Mouse (Mus musculus) urinary bladder, postnatal 4 days (tissue): ENCODE data around the gene Kcnk1.

Source experiments
- DNase-seq, 2 experiments: peaks; one replicate each; pipeline ENCODE4 v3.0.0; 2021 to 2022; ENCODE audit warnings: low spot score in 2 of 2

The Kcnk1 gene

DNA sequence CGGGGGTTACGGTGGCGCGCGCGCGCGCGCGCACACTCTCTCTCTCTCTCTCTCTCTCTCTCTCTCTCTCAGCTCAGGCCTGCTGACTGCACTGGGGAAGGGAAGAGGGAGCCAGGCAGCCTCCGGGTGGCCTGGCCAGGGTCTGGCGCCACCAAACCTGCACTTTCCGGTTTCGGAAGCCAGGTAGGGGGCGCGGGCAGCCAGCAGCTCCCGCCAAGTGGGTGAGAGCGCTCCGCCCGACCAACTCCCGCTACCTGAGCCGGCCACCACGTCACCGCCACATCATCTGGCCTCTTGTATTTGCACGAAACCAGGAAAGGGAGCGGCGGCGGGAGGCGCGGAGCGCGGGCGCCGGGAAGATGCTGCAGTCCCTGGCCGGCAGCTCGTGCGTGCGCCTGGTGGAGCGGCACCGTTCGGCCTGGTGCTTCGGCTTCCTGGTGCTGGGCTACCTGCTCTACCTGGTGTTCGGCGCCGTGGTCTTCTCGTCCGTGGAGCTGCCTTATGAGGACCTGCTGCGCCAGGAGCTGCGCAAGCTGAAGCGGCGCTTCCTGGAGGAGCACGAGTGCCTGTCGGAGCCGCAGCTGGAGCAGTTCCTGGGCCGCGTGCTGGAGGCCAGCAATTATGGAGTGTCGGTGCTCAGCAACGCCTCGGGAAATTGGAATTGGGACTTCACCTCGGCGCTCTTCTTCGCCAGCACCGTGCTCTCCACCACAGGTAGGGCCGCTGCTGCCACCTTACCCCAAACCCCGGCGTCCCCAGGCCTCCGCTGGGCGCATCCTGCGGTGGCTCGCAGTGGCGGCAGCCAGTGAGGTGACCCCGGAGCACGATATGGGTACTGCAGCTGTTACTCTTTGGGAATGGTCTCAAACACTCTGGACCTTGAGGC is at the start of gene Kcnk1:
Gene Kcnk1 (plus strand): TSS at position 70 of the 886 bp plus-strand sequence.
- peak; percentile 69 to 73 for DNase-seq

DNA sequence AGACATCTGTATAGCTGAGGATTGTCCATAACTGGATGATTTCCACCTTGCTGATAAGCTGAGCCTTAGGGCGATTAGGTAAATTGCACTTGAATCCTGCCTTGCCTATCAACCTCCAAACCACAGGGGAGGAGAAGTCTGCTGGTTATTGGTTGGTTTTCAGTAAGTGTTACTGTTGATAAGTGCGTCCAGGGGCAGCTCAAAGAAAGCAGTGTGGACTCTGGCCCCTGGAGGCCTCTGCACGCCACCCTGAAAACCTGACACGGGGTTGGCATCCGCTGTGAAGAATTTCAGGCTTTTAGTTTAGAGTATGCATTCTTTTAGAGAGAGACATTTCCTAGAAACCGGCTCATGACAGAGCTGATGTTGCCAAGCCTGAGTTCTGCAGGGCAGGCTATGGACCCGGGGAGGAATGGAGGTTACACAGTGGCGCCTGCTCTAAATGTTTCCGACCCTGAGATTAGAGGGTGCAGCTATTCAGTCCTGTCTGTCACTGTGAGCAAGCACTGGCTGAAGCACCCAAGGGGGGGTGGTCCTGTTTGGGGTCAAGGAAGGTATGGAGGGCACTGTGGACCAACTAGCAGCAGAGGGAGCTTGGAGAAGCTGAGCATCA is 46.2 kb upstream of the Kcnk1 start:
- DNase-seq = no peak

DNA sequence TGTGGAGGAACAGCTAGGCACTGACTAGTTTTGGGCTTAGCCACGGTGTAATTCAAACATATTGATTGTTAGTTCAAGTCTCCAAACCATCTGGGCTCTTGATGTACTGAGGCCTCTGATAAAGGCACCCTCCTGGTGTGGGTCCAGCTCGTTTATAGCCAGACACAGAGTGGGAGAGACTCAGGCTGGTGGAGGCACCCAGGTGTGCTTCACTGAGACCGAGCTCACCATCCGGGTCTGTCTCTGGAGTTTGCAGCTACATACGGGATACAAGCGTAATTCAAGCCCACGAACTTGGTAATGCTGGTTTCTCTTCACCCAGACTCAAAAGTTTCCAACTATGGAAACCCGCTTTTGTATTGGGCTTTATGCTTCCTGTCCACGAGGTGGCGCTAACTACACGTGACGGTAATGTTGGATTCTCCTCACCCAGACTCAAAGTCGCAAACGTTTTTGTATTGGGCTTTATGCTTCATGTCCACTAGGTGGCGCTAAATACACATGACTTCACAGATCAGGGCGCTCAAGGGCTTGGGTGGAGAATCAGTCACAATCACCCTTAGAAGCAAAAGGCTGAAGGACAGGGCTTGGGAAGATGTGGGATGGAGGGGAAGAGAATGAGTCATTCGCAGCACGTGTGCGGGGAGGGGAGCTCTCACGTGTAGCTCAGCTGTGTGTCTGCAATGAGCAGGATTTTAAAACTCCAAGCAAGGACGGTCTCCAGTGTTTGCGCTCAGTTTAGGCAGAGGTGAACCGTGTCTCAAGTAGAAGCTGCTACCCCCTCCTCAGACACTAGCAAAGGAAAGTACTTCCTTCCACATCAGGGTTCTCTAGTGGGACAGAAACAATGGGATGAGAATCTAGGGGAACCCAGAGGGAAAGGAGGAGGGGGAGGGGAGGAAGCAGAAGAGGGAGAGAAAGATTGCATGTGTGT is 44.7 kb upstream of the Kcnk1 start:
- peak; percentile 69 to 83 for DNase-seq

DNA sequence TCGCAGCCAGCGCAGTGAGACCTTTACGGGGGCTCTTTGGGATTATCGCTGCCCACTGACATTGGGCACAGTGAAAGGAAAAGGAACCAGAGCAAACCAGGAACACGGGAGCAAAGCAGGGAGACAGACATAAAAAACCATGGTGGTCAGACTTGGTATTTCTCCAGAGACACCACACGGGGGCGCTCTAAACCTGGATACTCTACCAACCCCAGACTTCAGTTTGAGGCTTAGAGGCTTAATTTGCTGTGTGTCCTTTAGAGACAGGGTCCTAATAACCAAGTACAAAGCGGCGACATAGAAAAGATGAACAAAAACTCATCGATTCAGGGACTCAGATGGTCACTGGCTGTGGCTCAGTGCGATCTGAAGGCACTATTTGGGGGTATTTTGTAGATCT is 39.3 kb upstream of the Kcnk1 start:
- no peak for DNase-seq

DNA sequence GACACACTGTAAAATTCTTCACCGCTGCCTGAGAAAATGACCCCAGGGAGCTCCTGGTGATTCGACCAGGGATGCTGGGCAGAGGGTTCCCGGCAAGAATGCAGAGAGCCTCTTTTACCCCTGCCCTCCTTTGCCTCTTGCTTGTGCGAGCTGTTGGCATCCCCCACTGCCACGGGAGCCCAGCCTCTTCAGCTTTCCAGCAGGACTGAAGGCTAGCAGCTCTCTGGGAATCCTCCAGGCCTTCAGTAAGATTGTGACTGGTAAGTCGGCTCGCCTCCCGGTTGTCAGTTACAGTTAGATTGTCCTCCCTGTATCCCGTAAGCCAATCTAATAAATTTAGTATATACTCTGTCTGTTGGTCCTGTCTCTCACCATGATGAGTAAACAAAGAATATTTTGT is 38.2 kb upstream of the Kcnk1 start:
- no peak for DNase-seq

DNA sequence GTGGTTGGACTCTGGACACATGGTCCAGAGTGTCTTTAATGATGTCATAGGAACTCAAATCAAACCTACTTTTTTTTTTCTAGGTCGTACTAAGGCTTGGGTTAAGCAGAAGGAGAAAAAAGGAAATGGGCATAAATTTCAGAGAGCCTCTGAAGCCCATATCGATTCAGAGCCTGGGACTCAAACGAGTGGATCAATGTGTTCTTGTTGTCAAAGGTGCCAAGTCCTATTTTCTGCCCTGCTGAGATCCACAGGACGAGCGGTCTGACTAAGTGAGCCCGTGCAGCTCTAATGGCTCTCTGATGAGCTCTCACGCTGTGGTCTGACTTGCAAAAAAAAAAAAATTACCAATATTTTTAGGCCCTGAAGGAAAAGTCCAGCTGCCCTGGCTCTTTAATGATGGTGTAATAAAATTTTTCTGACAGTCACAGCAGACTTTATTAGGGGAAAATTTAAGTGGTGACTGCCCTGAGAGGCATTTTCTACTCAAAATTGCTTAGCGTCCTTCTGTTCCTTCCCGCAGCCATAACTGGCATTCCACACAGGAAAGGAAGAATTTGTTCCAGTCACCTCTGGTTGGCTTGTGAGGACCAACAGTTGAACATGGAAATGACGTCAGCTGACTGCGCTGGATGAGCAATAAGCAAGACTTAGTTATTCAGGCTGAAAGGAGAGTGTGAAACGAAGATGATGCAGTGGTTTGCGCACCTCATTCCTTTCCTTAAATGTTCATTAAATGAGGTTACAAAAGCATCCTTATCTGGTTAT is 37.6 kb upstream of the Kcnk1 start:
- no peak for DNase-seq

DNA sequence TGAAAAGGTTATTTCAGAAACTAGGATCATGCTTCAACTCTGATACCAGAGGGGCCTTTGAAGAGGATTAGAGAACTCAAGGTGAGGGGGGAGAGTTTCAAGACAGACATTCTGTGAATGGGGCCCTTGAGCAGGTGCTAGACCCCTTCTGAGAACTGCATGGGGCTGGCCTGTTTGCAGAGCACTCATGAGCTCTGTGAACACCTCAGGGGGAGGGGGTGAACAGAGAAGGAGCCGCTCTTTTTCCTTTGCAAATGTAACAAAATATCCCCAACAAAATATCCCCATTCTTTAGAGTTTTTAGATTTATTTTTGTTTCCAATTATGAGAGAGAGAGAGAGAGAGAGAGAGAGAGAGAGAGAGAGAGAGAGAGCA is 37.0 kb upstream of the Kcnk1 start:
- no peak for DNase-seq

DNA sequence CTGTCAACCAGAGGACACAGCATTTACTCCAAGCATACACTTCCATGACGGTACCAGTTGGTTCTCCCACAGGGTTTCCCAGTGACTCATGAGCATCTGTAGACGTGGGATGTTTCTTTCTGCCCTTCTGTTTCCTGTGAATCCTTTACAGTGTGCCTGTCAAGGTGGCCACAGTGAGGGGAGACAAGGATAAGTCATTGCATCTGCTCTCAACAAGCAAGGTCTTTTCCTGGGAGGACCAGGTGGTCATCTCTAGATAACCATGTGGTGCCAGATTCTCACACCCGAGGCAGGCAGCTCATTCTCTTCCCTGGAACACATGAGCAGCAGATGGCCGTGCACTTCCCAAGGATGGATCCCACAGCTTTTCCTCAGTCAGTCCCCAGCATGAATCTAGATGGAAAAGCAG is 35.6 kb upstream of the Kcnk1 start:
- DNase-seq = no peak

DNA sequence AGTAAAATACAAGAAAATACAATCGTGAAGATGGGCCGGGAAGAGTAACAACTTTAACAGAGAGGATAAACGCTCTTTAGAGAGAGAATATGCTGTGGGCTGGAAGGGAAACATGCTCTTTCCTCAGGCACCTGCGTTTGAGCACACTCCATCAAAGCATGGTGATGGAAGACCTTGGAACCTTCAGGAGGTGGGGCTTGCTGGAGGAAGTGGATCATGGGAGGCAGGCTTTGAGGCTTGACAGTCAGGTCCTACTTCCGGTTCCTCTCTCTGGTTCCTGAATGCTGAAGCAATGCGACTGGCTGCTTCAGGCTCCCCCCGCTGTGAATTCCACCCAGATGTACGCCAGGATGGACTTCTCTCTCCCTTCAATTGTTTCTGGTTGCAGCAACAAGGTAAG is 34.9 kb upstream of the Kcnk1 start:
- DNase-seq = no peak

DNA sequence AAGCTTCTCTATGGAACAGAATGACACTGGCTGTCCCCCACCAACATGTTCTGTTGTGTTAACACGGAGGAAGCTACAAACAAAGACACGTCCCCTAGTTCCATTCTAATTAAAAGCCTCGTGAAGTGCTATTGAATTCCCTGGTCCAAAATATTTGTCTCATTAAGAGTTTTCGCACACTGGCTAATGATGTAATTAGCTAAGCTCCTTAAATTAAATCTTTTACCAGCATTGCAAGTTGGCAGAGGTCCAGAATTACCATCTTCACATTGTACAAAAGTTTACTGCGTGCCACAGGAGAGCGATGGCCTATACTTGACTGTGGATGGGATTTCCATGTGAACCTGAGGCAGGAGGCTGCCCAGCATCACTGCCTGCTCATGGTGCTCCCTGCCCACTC is 33.2 kb upstream of the Kcnk1 start:
- no peak for DNase-seq

DNA sequence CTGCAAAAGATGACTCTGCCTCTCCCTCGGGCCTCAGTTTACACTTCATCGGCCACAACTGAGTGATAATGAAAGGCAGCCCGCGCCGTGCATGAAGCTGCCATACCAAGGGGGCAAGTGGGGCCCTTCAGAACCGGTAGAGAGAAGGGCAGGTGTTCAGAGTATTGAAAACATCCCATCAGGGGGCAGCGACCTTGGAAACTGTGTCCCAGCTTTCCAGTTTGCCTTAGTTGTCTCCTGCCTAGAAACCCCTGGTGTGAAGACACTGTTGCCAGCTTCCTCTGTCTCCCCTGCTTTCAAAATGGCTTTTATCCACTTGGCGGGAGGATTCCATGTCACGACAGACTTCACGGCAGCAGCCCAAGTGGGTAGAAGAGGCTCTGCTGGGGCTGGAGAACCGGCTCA is 31.2 kb upstream of the Kcnk1 start:
- DNase-seq = no peak

DNA sequence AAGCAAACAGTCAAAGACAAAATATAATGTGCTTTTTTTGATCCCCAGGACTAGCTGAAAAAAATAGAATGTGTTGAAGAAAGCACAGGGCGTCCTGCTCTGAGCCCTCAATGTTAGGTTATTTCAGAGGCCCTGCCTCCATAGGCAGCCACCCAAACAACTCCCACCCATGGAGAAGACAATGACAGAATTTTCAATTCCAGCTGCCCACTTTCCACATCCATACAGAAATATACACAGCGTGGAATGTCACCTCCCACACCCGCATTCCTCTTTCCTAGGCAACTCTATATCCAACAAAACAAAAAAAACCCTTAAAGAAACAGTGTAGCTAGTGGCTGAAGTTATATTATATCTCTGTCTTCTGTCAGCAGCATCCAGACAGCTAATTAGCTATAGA is 23.6 kb upstream of the Kcnk1 start:
- peak in 1 of 2 experiments; percentile 37 for DNase-seq

DNA sequence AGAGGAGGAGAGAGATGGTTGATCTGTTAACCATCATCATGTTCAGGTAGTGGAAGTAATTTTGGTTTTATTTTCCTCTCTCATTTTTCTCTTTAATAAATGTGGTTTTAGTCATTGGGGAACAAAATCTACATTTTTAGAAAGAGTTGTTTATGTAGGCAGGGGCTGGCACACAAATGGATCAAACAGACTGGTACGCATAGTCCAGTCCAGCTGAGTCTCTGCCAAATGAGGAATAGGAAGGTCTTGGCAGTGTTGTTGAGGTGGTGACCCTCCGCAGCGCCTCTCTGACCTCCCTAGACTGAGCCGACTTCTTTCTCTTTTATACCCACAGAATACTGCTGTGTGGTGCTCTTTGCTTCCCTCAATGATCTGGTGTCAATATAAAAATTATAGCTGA is 19.0 kb upstream of the Kcnk1 start:
- no peak for DNase-seq

DNA sequence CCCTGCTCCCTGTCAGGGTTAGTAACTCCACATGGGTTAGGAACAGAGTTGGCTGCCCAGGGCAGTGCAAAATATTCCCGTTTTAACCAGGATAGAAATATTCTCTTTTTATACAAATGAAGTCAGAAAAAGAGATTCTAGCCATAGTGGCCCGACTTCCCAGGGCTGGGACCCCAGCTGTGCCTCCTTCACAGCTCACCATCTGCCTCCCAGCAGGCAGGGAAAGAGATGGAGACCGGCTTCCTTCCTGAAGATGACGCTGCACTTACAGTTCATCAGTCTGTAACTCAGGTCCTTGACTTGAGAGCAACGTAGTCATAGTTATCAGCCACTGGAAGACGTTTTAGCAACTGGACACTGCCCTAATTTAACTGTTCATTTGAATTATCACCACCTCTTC is 14.1 kb upstream of the Kcnk1 start:
- DNase-seq = no peak

DNA sequence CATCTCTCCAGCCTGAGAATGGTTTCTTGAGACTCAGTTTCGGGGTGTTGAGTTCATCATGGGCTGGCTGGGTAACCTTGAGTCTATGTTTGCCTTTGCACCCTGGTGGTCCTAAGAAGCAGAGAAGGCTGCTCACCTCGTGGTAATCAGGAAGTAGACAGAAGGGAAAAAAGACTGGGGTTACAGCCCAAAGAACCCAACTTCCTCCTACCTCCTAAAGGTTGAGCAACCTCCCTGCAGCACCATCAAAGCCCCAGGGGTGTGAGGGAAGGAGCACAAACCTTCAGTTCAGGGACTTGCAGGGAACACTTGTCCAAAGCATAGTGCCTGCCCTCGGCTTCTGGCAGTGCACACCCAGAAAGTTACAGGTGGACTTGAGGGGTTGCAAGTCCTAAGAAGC is 11.5 kb upstream of the Kcnk1 start:
- DNase-seq = no peak

DNA sequence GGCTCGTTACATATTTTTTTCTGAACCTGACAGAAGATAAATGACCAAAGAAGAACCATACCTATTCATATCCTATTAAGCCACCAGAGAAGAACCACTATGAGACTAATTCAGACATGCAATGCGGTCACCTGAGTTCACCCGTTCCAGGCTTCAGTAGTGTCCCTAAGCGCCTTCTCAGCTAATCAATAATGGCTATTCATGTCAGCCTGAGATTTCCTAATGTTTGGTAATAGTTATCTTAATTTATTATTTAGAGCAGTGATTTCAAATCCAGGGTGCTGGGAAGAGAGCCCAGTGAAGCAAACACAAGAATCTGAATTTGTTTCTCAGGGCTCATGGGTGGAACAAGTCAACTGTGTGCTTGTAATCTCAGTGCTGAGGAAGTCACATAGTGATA is 10.8 kb upstream of the Kcnk1 start:
- no peak for DNase-seq

DNA sequence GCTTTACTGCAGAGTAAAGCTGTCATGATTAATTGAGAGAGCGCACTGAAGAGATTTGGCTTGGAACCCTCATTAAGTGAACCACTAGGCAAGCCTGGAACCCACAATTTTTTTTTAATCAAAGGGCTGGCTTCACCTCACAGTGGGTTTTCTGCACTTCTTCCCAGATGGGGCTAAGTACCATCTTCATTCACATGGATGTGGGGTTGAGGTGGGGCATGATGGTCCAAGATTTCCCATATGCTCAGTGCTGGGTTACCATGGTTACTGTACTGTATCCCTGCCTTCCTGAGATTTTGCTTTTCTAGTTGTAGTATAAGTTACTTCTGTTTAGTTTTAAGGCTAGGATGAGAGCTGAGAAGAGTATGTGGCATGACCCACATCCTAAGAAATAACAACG is 9.6 kb upstream of the Kcnk1 start:
- no peak for DNase-seq

DNA sequence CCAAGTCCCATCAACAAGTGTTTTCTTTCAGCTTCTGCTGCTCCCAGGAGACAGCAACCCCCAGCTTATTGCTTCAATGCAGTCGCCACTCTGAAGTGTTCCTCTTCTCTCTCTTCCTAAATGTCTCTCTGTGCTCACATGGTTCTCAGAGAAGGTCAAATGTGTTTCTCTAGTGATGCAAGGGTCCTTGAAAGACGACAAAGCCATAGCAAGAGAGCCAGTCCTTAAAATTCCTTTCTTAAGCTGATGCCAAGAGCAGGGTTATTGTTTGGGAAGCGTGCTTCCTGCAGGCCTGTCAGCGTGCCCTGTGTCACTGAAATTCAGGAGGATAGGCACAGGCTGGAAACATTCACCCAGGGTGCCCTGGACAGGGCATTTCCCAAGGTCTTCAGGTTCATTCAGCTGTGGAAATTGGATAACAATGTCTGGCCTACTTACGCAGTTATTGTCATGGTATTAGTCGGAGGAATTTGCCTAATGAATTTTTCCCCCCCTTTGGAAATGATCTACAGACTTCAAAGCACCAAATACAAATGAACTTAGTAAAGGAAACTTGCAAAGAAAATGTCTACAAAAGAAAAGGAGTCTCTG is 7.9 kb upstream of the Kcnk1 start:
- no peak for DNase-seq

DNA sequence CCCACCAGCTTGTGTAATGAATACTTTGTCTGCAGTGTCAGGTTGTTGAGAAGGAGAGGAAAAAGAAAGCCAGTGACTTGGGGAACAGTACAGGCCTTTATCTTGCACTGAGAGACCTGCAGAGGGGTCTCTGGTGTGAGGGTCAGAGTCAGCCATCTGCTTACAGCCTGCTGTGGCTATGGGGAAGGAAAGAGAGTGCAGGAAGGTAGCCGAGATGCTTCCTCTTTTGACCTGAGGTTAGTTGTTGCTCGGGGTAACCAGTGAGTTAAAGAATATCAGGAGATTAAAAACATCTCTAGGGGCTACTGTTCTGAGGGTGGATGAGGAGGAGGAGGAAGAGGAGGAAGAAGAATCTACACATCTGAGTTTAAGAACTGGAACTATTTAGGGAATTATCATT is 7.0 kb upstream of the Kcnk1 start:
- no peak for DNase-seq

DNA sequence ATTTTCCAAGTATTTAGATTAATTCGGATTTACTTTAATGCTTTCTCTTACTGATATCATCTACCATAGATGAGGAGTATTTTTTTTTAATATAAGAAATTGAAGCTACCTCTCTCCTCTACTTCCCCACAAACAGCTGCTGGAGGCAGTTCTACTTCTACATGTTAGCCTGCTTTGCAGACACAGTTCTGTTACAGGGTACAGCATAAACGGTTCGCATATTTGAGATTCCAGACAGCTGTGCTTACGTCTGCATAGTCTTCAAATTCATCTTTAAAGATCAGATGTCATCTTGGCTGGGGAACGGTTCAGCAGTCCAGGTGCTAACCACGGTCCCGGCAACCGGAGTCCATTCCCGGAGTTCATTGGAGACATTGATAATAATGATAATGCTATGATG is 1.3 kb upstream of the Kcnk1 start:
- no peak for DNase-seq
